Mouse (Mus musculus) C2C12 (cell line): ENCODE data around the gene Unc93b1. TPM values are rescaled to one million over a fixed set of nuclear protein-coding genes. Genes with fewer than 3 reads are reported as not detected.
"Not testable (repeated sequence)": the region's sequence is repeated elsewhere in the genome, so short reads cannot be mapped to it uniquely, and the experiment has no call there.

Source experiments
- H3K27me3 ChIP-seq: one replicate; pipeline ENCODE4 v1.6.1; 2011; ENCODE audit not compliant: control insufficient read depth, insufficient read depth, insufficient read length
- H3K36me3 ChIP-seq: one replicate; pipeline ENCODE4 v1.6.1; 2011; ENCODE audit not compliant: control insufficient read depth, insufficient read depth
- H3K4me3 ChIP-seq: one replicate; pipeline ENCODE4 v1.5.1; 2011; ENCODE audit warnings: mild to moderate bottlenecking, control low read depth; ENCODE audit not compliant: poor library complexity, insufficient read depth, severe bottlenecking
- H3K79me2 ChIP-seq: one replicate; pipeline ENCODE4 v1.6.1; 2011; ENCODE audit not compliant: control insufficient read depth, insufficient read depth
- H3K79me3 ChIP-seq: one replicate; pipeline ENCODE4 v1.6.1; 2011; ENCODE audit warnings: low read depth, control low read depth
- H3ac ChIP-seq: one replicate; pipeline ENCODE3; 2011; ENCODE audit warnings: low read depth; ENCODE audit not compliant: control insufficient read depth, insufficient read length
- CEBPB ChIP-seq: IDR thresholded peaks from one replicate; pipeline ENCODE4 v1.6.1; 2011; ENCODE audit warnings: low read depth, mild to moderate bottlenecking, control low read depth, moderate library complexity
- CTCF ChIP-seq: IDR thresholded peaks from one replicate; pipeline ENCODE4 v1.5.1; 2011; ENCODE audit not compliant: control insufficient read depth, insufficient read depth, insufficient read length
- FOSL1 ChIP-seq: IDR thresholded peaks from one replicate; pipeline ENCODE4 v1.8.0; 2011; ENCODE audit warnings: mild to moderate bottlenecking, low read length; ENCODE audit not compliant: poor library complexity, insufficient read depth, severe bottlenecking
- MAX ChIP-seq: IDR thresholded peaks from one replicate; pipeline ENCODE4 v1.6.1; 2011; ENCODE audit warnings: mild to moderate bottlenecking, control low read depth
- MYOD1 ChIP-seq: IDR thresholded peaks from one replicate; pipeline ENCODE4 v1.6.1; 2011; ENCODE audit warnings: low read depth; ENCODE audit not compliant: control insufficient read depth, insufficient read length
- MYOG ChIP-seq: IDR thresholded peaks from one replicate; pipeline ENCODE4 v1.6.1; 2011; ENCODE audit not compliant: control insufficient read depth, insufficient read length; ENCODE audit errors: extremely low read depth
- USF1 ChIP-seq: IDR thresholded peaks from one replicate; pipeline ENCODE4 v1.6.1; 2011; ENCODE audit warnings: low read depth, mild to moderate bottlenecking, control low read depth, moderate library complexity
- polyA plus RNA-seq: library from polyadenylated mRNA; unstranded; fragments of >200 nt; fragmentation: generic; extraction: Trizol; gene quantifications from one replicate; pipeline ENCODE4 v1.2.1, GENCODE M21; 2012; ENCODE audit warnings: missing spikeins

Gene Unc93b1
- polyA plus RNA-seq, 1 experiment: 0.29 TPM

DNA sequence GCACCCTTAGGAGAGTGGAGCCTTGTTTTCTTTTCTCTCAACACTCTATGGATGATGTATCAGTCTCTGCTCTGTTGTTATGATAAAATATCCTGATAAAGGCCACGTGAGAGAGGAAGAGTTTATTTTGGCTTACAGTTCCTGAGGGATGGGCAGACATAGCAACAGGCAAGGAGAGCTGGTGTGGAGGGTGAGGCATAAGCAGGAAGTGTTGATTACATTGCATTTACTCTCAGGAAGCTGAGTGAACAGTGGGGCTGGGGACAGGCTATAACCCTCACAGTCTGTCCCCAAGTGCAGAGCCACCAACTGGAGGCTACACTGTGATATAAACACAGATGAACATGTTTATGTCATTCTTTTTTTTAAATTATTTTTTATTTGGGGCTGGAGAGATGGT, 17.1 kb downstream of the Unc93b1 start:
- no peaks in the 10 kb centered on the region for H3K27me3 ChIP-seq
- H3K4me3 ChIP-seq: no peak overlapping the region
- no peaks in the 10 kb centered on the region for H3K36me3 ChIP-seq
- H3ac ChIP-seq: no peak overlapping the region
- H3K79me3 ChIP-seq: no peaks in the 10 kb centered on the region
- TF ChIP-seq MAX: no peak
- TF ChIP-seq MYOG: no peak
- no peak for TF ChIP-seq FOSL1
- TF ChIP-seq USF1: no peak
- TF ChIP-seq CTCF: no peak
- no peak for TF ChIP-seq MYOD1
- TF ChIP-seq CEBPB: no peak
- no peaks in the 10 kb centered on the region for H3K79me2 ChIP-seq

DNA sequence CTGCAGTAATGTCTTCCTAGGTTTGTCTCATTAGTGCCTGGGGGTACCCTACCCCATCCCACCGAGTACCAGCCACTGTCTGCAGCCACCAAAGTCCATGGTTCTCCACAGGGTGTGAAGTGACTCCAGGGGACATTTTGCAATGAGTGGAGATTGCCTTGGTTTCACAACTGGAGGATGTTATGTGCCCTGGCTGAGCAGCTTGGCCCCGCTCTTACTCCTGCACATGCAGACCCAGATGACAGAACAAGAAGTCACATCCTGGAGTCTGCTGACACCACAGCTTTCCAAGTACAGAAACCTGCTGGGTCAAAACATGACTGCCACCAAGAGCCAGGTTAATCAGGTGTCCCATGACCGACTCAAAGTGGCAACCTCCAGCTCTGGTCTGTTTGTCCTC, 20.0 kb downstream of the Unc93b1 start:
- no peak for TF ChIP-seq CEBPB
- no peak for TF ChIP-seq FOSL1
- no peak for TF ChIP-seq USF1
- TF ChIP-seq MYOG: no peak
- TF ChIP-seq MYOD1: no peak
- no peak for TF ChIP-seq CTCF
- H3K27me3 ChIP-seq: no peaks in the 10 kb centered on the region
- H3K4me3 ChIP-seq: no peak overlapping the region
- no peaks in the 10 kb centered on the region for H3K36me3 ChIP-seq
- H3K79me3 ChIP-seq: no peaks in the 10 kb centered on the region
- no peak overlapping the region for H3ac ChIP-seq
- H3K79me2 ChIP-seq: no peaks in the 10 kb centered on the region

DNA sequence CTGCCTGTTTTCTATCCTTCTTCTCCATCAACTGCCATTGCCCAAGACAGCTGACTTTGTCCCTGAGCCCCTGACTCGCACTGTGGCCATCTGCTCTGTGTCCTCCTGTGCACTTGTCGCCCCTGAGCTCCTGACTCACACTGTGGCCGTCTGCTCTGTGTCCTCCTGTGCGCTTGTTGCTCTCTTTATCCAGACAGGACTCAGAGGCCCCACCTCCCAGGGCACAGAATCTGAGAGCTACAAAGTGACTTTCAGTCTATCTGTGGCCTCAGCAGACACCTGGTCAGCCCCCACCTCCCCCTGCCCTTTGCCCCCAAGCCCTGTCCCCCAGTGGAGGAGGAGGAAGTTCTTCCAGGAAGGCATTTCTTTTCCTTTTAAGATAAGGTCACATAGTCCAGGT, 20.8 kb downstream of the Unc93b1 start:
- Histone ChIP-seq H3K36me3 (no peaks in the 10 kb centered on the region), H3K27me3 (no peaks in the 10 kb centered on the region), H3K4me3 (no peak overlapping the region), H3K79me2 (no peaks in the 10 kb centered on the region), H3ac (no peak overlapping the region), H3K79me3 (no peaks in the 10 kb centered on the region)
- TF ChIP-seq CTCF: no peak
- no peak for TF ChIP-seq MAX
- TF ChIP-seq FOSL1: no peak
- no peak for TF ChIP-seq CEBPB
- no peak for TF ChIP-seq MYOG
- TF ChIP-seq MYOD1: no peak
- no peak for TF ChIP-seq USF1

DNA sequence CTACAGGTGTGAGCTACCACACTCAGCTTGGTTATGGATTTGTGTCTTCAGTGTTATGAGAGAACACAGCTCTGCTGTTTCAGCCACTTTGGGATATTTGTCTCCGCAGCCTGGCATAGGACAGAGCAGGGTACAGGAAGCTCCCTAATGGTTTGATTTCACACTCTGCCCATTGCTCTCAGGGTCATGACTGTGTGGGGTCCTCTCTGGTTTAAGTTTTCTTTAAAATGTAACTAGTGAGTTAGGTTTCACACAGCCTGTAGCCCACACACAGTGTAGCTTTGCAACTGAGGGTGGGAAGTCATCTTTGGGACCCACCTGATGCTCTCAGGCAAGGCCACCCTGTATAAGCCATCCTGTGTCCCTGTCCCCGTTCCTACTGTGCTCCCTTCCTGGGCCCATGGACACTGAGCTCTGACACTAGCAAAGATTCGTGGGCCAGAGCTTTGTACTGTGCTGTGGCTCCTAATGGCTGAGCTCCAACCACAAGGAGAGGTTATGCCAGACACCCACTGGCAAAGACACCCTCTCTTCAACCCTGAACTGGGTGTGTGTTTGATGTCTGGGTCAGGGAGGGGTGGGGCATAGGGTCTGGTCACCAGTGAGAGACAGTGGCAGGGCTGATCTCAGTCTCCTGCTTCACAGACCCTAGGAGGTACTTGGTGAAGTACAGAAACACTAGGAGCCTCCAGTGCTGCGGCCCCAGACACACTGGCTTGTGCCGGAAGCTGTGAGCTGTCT, 22.5 kb downstream of the Unc93b1 start:
- H3K79me2 ChIP-seq, H3K27me3 ChIP-seq, H3K36me3 ChIP-seq, H3K79me3 ChIP-seq, H3ac ChIP-seq, H3K4me3 ChIP-seq: not testable (repeated sequence)

DNA sequence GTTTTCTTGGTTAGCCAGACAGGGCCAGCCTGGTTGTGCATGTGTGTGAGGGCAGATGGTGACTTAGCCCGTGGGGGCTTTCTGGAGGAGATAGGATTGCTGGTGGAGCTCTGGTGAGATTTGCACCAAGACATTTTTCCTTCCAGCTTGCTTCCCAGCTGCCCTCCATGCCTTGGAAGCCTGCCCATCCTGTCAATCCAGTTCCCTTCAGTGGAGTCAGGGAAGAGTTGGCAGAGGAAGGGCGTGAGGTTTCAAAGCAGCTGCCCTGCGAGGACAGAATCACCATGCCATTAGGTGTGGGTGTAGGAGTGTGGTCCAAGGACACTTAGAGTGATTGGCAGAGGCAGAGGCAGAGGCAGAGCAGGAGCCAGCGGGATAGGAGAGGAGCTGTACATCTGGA, 23.5 kb downstream of the Unc93b1 start, which contains the start of gene Aldh3b3:
Gene Aldh3b3, plus strand, starts transcription at position 176 of the 400 bp plus-strand sequence.
- Histone ChIP-seq H3ac (no peak within 1 kb of the TSS), H3K79me3 (no peaks in the 10 kb centered on the region), H3K4me3 (no peak within 1 kb of the TSS), H3K36me3 (no peaks in the 10 kb centered on the region), H3K27me3 (peaks cover 3% of the 10 kb centered on the region), H3K79me2 (no peaks in the 10 kb centered on the region)
- no peak for TF ChIP-seq CTCF

DNA sequence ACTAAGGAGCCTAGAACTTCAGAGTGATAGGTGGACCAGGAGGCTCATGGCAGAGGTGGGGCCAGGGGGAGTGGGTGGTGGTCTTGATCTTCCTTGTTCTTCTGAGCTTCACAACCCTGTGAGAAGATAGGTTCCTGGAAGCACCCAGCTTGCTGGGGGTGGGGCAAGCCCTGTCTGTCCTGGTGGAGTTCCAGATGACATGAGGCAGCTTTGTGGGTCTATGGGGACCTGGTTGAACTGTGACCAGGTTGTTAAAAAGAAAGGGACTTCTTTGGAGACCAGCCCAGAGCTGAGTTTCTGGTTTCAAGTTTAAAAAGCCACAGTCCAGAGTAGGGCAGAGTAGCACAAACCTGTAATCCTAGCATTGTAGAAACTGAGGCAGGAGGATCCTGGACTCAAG, 24.0 kb downstream of the Unc93b1 start:
- Histone ChIP-seq H3K4me3 (no peak overlapping the region), H3ac (no peak overlapping the region), H3K27me3 (peaks cover 3% of the 10 kb centered on the region), H3K79me3 (no peaks in the 10 kb centered on the region), H3K79me2 (no peaks in the 10 kb centered on the region), H3K36me3 (no peaks in the 10 kb centered on the region)
- TF ChIP-seq MYOD1 (no peak), CEBPB (no peak), MAX (no peak), USF1 (no peak), CTCF (no peak), MYOG (no peak), FOSL1 (no peak)
